Mouse (Mus musculus): Measurements from ENCODE around the gene Mfsd5.

DNA sequence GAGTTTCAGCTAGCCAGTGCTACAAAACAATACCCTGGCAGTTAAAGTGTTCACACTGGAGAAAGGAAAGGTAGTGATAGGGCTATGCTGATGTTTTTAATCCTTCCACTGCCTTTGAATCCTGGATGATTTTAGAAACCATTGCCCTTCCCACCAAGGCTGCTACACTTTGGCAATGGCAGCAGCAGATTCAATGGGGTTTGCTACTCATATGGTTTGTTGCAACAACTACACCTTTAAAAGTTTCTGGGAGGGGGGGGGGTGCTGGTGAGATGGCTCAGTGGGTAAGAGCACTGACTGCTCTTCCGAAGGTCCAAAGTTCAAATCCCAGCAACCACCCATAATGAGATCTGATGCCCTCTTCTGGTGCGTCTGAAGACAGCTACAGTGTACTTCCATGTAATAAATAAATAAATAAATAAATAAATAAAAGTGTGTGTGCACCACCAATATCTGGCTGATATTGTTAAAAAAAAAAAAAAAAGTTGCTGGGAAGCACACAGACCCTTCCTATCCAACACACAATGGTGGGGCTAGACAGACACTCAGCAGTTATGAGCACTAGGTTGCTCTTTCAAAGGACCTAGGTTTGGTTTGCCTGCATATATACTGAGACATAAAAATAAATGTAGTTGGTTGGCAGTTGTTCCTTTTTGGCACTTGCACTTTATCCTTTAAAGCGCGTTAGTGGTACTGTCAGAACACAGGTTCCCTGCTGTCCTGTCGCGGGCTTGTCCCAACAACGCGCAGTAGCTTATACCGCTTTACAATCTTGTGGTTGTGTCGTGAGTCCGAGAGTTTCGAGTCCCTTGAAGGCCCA is 45.6 kb downstream of the Mfsd5 start:
- TF ChIP-seq CTCF (conservative IDR thresholded peaks at IDR 0.05; ENCODE audit: low read length) = no peak
- TF ChIP-seq NANOG (IDR thresholded peaks at IDR 0.05; ENCODE audit: borderline replicate concordance, low read length) = no peak

Measured in E14TG2a.4 (cell line).